Mouse (Mus musculus) induced T-regulatory cell, adult 2 months (primary cell): ENCODE data around the gene Tnrc6a.
"Not testable (repeated sequence)": the region's sequence is repeated elsewhere in the genome, so short reads cannot be mapped to it uniquely, and the experiment has no call there.

Experiments
- DNase-seq: peaks from one replicate; pipeline ENCODE4 v3.0.0-alpha.2; 2012; ENCODE audit warnings: low read depth

The Tnrc6a gene

GRCm38 (mm10) chr7:123123665-123124298 is at the start of gene Tnrc6a:
Gene Tnrc6a, plus strand, starts transcription at chr7:123123885.
- peak; percentile 94 for DNase-seq

GRCm38 (mm10) chr7:123082236-123082635 is 41.4 kb upstream of the Tnrc6a start:
- no peak for DNase-seq

GRCm38 (mm10) chr7:123083441-123084123 is 40.1 kb upstream of the Tnrc6a start:
- DNase-seq = no peak

GRCm38 (mm10) chr7:123084180-123084691 is 39.4 kb upstream of the Tnrc6a start:
- DNase-seq = no peak

- peak; percentile 89 for DNase-seq
These were observed 39.0 kb upstream of the Tnrc6a start for GRCm38 (mm10) chr7:123084708-123085107.

- DNase-seq = no peak
These were observed 34.8 kb upstream of the Tnrc6a start for GRCm38 (mm10) chr7:123088920-123089319.

GRCm38 (mm10) chr7:123096344-123097120 is 27.2 kb upstream of the Tnrc6a start:
- DNase-seq = no peak

GRCm38 (mm10) chr7:123097891-123098750 is 25.6 kb upstream of the Tnrc6a start:
- DNase-seq = no peak

GRCm38 (mm10) chr7:123101295-123101694 is 22.4 kb upstream of the Tnrc6a start:
- DNase-seq = no peak

GRCm38 (mm10) chr7:123105381-123105780 is 18.3 kb upstream of the Tnrc6a start:
- DNase-seq = not testable (repeated sequence)

- DNase-seq = no peak
These were observed 17.8 kb upstream of the Tnrc6a start for GRCm38 (mm10) chr7:123105906-123106305.

GRCm38 (mm10) chr7:123106326-123106725 is 17.4 kb upstream of the Tnrc6a start:
- DNase-seq = no peak

GRCm38 (mm10) chr7:123108058-123109055 is 15.3 kb upstream of the Tnrc6a start:
- DNase-seq = peak; percentile 88

- peak; percentile 51 for DNase-seq
These were observed 14.2 kb upstream of the Tnrc6a start for GRCm38 (mm10) chr7:123109361-123110000.

GRCm38 (mm10) chr7:123110135-123110534 is 13.6 kb upstream of the Tnrc6a start:
- DNase-seq = peak; percentile 49

GRCm38 (mm10) chr7:123113590-123113989 is 10.1 kb upstream of the Tnrc6a start:
- DNase-seq = no peak

GRCm38 (mm10) chr7:123116799-123117198 is 6.9 kb upstream of the Tnrc6a start:
- DNase-seq = no peak

GRCm38 (mm10) chr7:123117209-123117608 is 6.5 kb upstream of the Tnrc6a start:
- DNase-seq = no peak

GRCm38 (mm10) chr7:123120516-123120915 is 3.2 kb upstream of the Tnrc6a start:
- DNase-seq = no peak

GRCm38 (mm10) chr7:123124299-123124716 is 623 bp downstream of the Tnrc6a start:
- peak; percentile 65 for DNase-seq
